Mouse (Mus musculus) C2C12 (cell line): Measurements from ENCODE around the gene Slc22a3. TPM values are rescaled to one million over a fixed set of nuclear protein-coding genes. Genes with fewer than 3 reads are reported as not detected.

ENCODE experiments used
- H3K27me3 ChIP-seq: one replicate; pipeline ENCODE4 v1.6.1; 2011; ENCODE audit not compliant: control insufficient read depth, insufficient read depth, insufficient read length
- H3K36me3 ChIP-seq: one replicate; pipeline ENCODE4 v1.6.1; 2011; ENCODE audit not compliant: control insufficient read depth, insufficient read depth
- H3K4me3 ChIP-seq: one replicate; pipeline ENCODE4 v1.5.1; 2011; ENCODE audit warnings: mild to moderate bottlenecking, control low read depth; ENCODE audit not compliant: poor library complexity, insufficient read depth, severe bottlenecking
- H3K79me2 ChIP-seq: one replicate; pipeline ENCODE4 v1.6.1; 2011; ENCODE audit not compliant: control insufficient read depth, insufficient read depth
- H3K79me3 ChIP-seq: one replicate; pipeline ENCODE4 v1.6.1; 2011; ENCODE audit warnings: low read depth, control low read depth
- H3ac ChIP-seq: one replicate; pipeline ENCODE3; 2011; ENCODE audit warnings: low read depth; ENCODE audit not compliant: control insufficient read depth, insufficient read length
- CEBPB ChIP-seq: IDR thresholded peaks from one replicate; pipeline ENCODE4 v1.6.1; 2011; ENCODE audit warnings: low read depth, mild to moderate bottlenecking, control low read depth, moderate library complexity
- CTCF ChIP-seq: IDR thresholded peaks from one replicate; pipeline ENCODE4 v1.5.1; 2011; ENCODE audit not compliant: control insufficient read depth, insufficient read depth, insufficient read length
- FOSL1 ChIP-seq: IDR thresholded peaks from one replicate; pipeline ENCODE4 v1.8.0; 2011; ENCODE audit warnings: mild to moderate bottlenecking, low read length; ENCODE audit not compliant: poor library complexity, insufficient read depth, severe bottlenecking
- MAX ChIP-seq: IDR thresholded peaks from one replicate; pipeline ENCODE4 v1.6.1; 2011; ENCODE audit warnings: mild to moderate bottlenecking, control low read depth
- MYOD1 ChIP-seq: IDR thresholded peaks from one replicate; pipeline ENCODE4 v1.6.1; 2011; ENCODE audit warnings: low read depth; ENCODE audit not compliant: control insufficient read depth, insufficient read length
- MYOG ChIP-seq: IDR thresholded peaks from one replicate; pipeline ENCODE4 v1.6.1; 2011; ENCODE audit not compliant: control insufficient read depth, insufficient read length; ENCODE audit errors: extremely low read depth
- USF1 ChIP-seq: IDR thresholded peaks from one replicate; pipeline ENCODE4 v1.6.1; 2011; ENCODE audit warnings: low read depth, mild to moderate bottlenecking, control low read depth, moderate library complexity
- polyA plus RNA-seq: library from polyadenylated mRNA; unstranded; fragments of >200 nt; fragmentation: generic; extraction: Trizol; gene quantifications from one replicate; pipeline ENCODE4 v1.2.1, GENCODE M21; 2012; ENCODE audit warnings: missing spikeins

Slc22a3 gene
- polyA plus RNA-seq, 1 experiment: not detected

DNA sequence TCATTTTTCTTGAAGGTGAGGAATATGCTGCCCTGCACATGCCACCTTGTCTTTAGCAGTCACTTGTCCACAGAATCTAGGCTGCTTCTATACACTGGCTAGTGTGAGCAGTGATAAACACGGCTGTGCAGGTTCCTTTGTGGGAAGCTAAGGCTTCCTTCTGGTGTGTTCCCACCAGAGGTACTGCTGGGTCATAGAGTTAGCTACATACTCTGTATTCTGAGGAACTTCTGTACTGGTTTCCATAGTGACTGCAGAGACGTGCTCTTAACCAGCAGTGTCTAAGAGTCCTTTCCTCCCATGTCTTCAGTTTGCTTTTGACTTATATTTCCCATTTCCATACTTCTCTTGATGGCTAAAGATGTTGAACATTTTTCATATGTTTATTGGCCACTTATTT lies 11.6 kb upstream of the Slc22a3 start:
- Histone ChIP-seq H3ac (no peak overlapping the region), H3K4me3 (no peak overlapping the region), H3K79me3 (no peaks in the 10 kb centered on the region), H3K36me3 (no peaks in the 10 kb centered on the region), H3K79me2 (no peaks in the 10 kb centered on the region), H3K27me3 (peaks cover 6% of the 10 kb centered on the region)
- TF ChIP-seq MYOG (no peak), CEBPB (no peak), FOSL1 (no peak), MYOD1 (no peak), USF1 (no peak), CTCF (no peak), MAX (no peak)

DNA sequence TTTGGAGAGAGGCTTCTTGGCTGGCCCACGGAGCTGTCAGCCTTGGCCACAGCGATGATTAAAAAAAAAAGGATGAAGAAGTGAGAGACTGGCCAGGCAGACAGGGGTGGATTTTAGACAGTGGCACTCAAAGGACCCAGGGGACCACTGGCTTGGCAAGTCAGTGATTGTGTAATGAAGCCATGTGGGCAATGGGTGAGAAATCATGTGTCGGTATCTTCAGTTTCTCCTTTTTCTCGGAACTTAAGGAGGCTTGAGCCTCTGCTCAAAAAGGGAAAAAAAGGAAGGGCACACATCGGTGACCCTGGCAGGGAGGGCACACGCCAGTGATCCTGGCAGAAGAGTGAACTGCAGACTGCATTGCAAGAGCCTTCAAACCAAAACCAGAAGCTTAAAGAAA lies 10.7 kb upstream of the Slc22a3 start:
- H3ac ChIP-seq: no peak overlapping the region
- H3K27me3 ChIP-seq: peaks cover 6% of the 10 kb centered on the region
- no peak overlapping the region for H3K4me3 ChIP-seq
- no peak for TF ChIP-seq CEBPB
- TF ChIP-seq FOSL1: no peak
- TF ChIP-seq USF1: no peak
- TF ChIP-seq CTCF: no peak
- no peak for TF ChIP-seq MAX
- TF ChIP-seq MYOD1: no peak
- no peaks in the 10 kb centered on the region for H3K79me2 ChIP-seq
- no peaks in the 10 kb centered on the region for H3K79me3 ChIP-seq
- H3K36me3 ChIP-seq: no peaks in the 10 kb centered on the region

DNA sequence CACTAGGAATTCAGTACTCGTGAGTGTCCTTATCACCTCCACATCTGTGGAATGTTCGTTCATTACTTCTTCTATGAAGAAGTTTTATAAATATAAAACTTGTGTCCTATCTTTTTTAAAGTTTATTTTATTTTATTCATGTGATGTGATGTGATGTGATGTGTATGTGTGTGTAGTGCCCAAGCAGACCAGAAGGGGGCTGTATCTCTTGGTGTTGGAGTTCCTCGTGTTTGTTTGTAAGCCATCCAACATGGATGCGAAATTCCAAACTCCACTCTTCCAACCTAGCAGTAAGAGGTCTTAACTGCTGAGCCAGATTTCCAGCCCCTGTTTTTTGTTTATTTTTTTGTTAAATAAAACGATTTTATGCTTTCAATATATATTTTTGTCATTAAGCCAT lies 6.5 kb upstream of the Slc22a3 start:
- Histone ChIP-seq H3K4me3 (no peak overlapping the region), H3K79me2 (no peaks in the 10 kb centered on the region), H3ac (no peak overlapping the region), H3K79me3 (no peaks in the 10 kb centered on the region), H3K27me3 (peaks cover 18% of the 10 kb centered on the region), H3K36me3 (no peaks in the 10 kb centered on the region)
- TF ChIP-seq FOSL1 (no peak), CEBPB (no peak), MAX (no peak), MYOD1 (no peak), USF1 (no peak), CTCF (no peak), MYOG (no peak)

DNA sequence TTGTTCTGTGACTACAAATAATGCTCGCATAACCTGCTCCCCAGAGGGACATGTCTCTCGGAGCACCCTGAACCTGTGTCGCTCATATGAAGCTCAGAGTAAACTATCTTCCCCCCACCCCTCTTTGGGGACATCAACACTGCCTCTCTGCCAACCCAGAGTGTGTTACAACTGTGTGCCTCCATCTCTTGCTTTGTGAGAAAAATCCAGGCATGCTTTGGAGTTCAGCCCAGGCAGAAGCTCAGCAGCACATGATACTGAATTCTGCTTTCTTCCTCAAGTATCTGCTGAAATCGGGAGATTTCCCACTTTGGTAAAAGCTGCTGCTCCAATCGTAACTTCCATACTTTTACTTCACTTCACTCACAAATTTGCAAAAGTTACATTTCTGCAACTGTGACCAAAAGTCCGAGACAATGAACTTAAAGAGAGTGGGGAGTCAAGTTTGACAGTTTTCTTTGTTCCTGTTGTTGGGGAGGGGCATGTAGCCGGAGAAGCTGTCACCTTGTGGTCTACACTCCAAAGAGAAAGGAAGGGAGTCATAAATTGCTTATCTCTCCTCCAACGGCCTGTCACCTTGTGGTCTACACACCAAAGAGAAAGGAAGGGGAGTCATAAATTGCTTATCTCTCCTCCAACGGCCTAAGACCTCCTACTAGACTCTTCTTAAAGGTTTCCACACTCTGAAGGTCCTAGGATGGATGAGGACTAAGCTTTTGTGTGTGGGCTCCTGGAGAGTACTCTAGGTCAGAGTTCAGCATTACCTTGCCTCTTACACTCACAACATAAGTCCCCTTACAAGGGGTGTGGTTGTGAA lies 5.8 kb upstream of the Slc22a3 start:
- Histone ChIP-seq H3ac (no peak overlapping the region), H3K36me3 (no peaks in the 10 kb centered on the region), H3K27me3 (peaks cover 25% of the 10 kb centered on the region), H3K79me3 (no peaks in the 10 kb centered on the region), H3K79me2 (no peaks in the 10 kb centered on the region), H3K4me3 (no peak overlapping the region)
- TF ChIP-seq FOSL1 (no peak), CTCF (no peak), MYOG (no peak), MAX (no peak), USF1 (no peak), MYOD1 (no peak), CEBPB (no peak)

DNA sequence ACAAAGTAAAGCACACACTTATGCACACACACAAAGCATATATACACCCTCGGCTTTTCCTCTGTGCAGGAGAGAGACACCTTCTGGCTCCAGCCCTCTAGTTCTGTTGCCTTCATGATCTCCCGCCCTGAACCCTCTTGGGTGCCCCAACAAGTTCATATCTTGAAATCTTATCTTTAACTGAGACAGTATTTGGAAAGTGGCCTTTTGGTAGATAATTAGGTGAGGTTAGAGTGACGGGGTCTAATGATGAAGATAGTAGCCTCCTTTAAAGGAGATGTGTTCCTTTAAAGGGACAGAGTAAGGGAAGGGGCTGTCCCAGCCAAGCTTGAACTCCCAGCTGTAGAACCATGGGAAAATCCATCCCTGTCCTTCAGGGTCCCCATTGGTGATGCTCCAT lies 3.7 kb upstream of the Slc22a3 start:
- TF ChIP-seq MAX (no peak), CTCF (no peak), MYOG (no peak), FOSL1 (no peak), USF1 (no peak), CEBPB (no peak), MYOD1 (no peak)
- no peaks in the 10 kb centered on the region for H3K79me2 ChIP-seq

DNA sequence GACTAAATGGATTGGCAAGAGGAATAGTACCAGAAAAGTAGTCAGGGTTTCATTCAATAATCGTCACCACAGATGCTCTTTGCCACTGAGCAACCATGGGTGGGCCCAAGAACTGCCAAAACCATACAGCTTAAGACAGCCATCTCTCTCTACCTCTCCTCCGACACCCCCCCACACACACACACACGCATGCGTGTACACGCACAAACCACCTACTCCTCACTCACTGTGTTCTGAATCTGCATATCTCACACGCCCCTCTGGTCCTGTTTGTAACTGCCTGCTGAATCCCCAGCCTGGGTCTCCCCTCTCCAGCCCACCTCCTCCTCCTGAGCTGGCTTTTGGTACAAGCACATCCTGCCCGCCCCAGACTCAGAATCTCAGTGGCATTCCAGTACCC lies 872 bp upstream of the Slc22a3 start:
- H3K79me3 ChIP-seq: no peaks in the 10 kb centered on the region
- no peaks in the 10 kb centered on the region for H3K79me2 ChIP-seq
- no peak for TF ChIP-seq MYOD1
- no peak for TF ChIP-seq MYOG
- no peak for TF ChIP-seq FOSL1
- TF ChIP-seq USF1: no peak
- TF ChIP-seq CEBPB: no peak
- no peak for TF ChIP-seq MAX
- no peak for TF ChIP-seq CTCF
- H3K4me3 ChIP-seq: no peak overlapping the region
- H3K36me3 ChIP-seq: no peaks in the 10 kb centered on the region
- peaks cover 63% of the 10 kb centered on the region for H3K27me3 ChIP-seq
- no peak overlapping the region for H3ac ChIP-seq

More for the DNA sequence above, 3.7 kb upstream of the Slc22a3 start:
- H3K36me3 ChIP-seq: no peaks in the 10 kb centered on the region
- H3K27me3 ChIP-seq: peaks cover 46% of the 10 kb centered on the region
- H3ac ChIP-seq: no peak overlapping the region
- no peak overlapping the region for H3K4me3 ChIP-seq
- no peaks in the 10 kb centered on the region for H3K79me3 ChIP-seq
